Mouse (Mus musculus) E14TG2a.4 (cell line): ENCODE measurements around the gene Tspoap1.

ENCODE experiments used
- CTCF ChIP-seq: conservative IDR thresholded peaks from 2 replicates; pipeline ENCODE4 v1.5.1; 2014; ENCODE audit warnings: low read length
- NANOG ChIP-seq: IDR thresholded peaks from 2 replicates; pipeline ENCODE4 v1.6.1; 2014; ENCODE audit warnings: borderline replicate concordance, low read length, mixed read lengths

GRCm38 (mm10) chr11:87752307-87752706, 8.0 kb upstream of the Tspoap1 start:
- no peak for TF ChIP-seq CTCF
- no peak for TF ChIP-seq NANOG
